Mouse (Mus musculus): ENCODE measurements around the gene Ccdc141. TPM values are rescaled to one million over a fixed set of nuclear protein-coding genes. Genes with fewer than 3 reads are reported as not detected.

Gene Ccdc141
- polyA plus RNA-seq, 1 experiment from 2014 or later = 234 TPM

GRCm38 (mm10) chr2:77183646-77184045 is 13.2 kb upstream of the Ccdc141 start:
- H3K4me3 ChIP-seq (ENCODE audit: low read depth, low read length) = no peak overlapping the region
- H3K4me1 ChIP-seq (ENCODE audit: control insufficient read depth, insufficient read depth, low read length) = peaks cover 20% of the 10 kb centered on the region
- peak overlapping the region; percentile 31 for H3K27ac ChIP-seq (ENCODE audit: low read depth, low read length)
- H3K36me3 ChIP-seq (ENCODE audit: control insufficient read depth, insufficient read depth, low read length) = no peaks in the 10 kb centered on the region; the same call in 1 of the 2 replicates
- H3K9ac ChIP-seq (ENCODE audit: low read depth, low read length) = no peak overlapping the region
- no peak for ATAC-seq (replicated peaks; ENCODE audit: insufficient number of reproducible peaks, low FRiP score, low TSS enrichment)
- 77% methylated on average over 2 of the region's 2 CpGs for WGBS (ENCODE audit: insufficient replicate concordance)
- no peak overlapping the region for H3K4me2 ChIP-seq
- no peaks in the 10 kb centered on the region for H3K27me3 ChIP-seq (ENCODE audit: control insufficient read depth, insufficient read depth, low read length)
- no peaks in the 10 kb centered on the region for H3K9me3 ChIP-seq (replicated peaks; ENCODE audit: control insufficient read depth, low read length)

GRCm38 (mm10) chr2:77182996-77183380 is 12.6 kb upstream of the Ccdc141 start:
- no peak overlapping the region for H3K9ac ChIP-seq (ENCODE audit: low read depth, low read length)
- no peaks in the 10 kb centered on the region; the same call in 1 of the 2 replicates for H3K36me3 ChIP-seq (ENCODE audit: control insufficient read depth, insufficient read depth, low read length)
- H3K4me3 ChIP-seq (ENCODE audit: low read depth, low read length) = no peak overlapping the region
- no peak for ATAC-seq (replicated peaks; ENCODE audit: insufficient number of reproducible peaks, low FRiP score, low TSS enrichment)
- H3K9me3 ChIP-seq (replicated peaks; ENCODE audit: control insufficient read depth, low read length) = no peaks in the 10 kb centered on the region
- H3K27ac ChIP-seq (ENCODE audit: low read depth, low read length) = peak overlapping the region; percentile 89
- peaks cover 20% of the 10 kb centered on the region for H3K4me1 ChIP-seq (ENCODE audit: control insufficient read depth, insufficient read depth, low read length)
- no peak overlapping the region for H3K4me2 ChIP-seq
- no peaks in the 10 kb centered on the region for H3K27me3 ChIP-seq (ENCODE audit: control insufficient read depth, insufficient read depth, low read length)
- 59% methylated on average over 6 of the region's 6 CpGs for WGBS (ENCODE audit: insufficient replicate concordance)

GRCm38 (mm10) chr2:77182271-77182995 is 12.0 kb upstream of the Ccdc141 start:
- H3K9ac ChIP-seq (ENCODE audit: low read depth, low read length) = 0 out of 2 replicates have a peak overlapping the region, but pooled peaks have one; percentile 4
- no peak overlapping the region for H3K4me2 ChIP-seq
- no peaks in the 10 kb centered on the region; the same call in 1 of the 2 replicates for H3K36me3 ChIP-seq (ENCODE audit: control insufficient read depth, insufficient read depth, low read length)
- no peak overlapping the region for H3K4me3 ChIP-seq (ENCODE audit: low read depth, low read length)
- peak overlapping the region; percentile 89 for H3K27ac ChIP-seq (ENCODE audit: low read depth, low read length)
- H3K27me3 ChIP-seq (ENCODE audit: control insufficient read depth, insufficient read depth, low read length) = no peaks in the 10 kb centered on the region
- H3K9me3 ChIP-seq (replicated peaks; ENCODE audit: control insufficient read depth, low read length) = no peaks in the 10 kb centered on the region
- H3K4me1 ChIP-seq (ENCODE audit: control insufficient read depth, insufficient read depth, low read length) = peaks cover 23% of the 10 kb centered on the region
- WGBS (ENCODE audit: insufficient replicate concordance) = 48% methylated on average over 4 of the region's 4 CpGs
- no peak for ATAC-seq (replicated peaks; ENCODE audit: insufficient number of reproducible peaks, low FRiP score, low TSS enrichment)

- Histone ChIP-seq H3K36me3 (ENCODE audit: control insufficient read depth, insufficient read depth, low read length) (no peaks in the 10 kb centered on the region), H3K9ac (ENCODE audit: low read depth, low read length) (no peak overlapping the region; the same call in 1 of the 2 replicates), H3K27ac (ENCODE audit: low read depth, low read length) (peak overlapping the region; percentile 88), H3K27me3 (ENCODE audit: control insufficient read depth, insufficient read depth, low read length) (no peaks in the 10 kb centered on the region), H3K9me3 (replicated peaks; ENCODE audit: control insufficient read depth, low read length) (no peaks in the 10 kb centered on the region), H3K4me3 (ENCODE audit: low read depth, low read length) (no peak overlapping the region), H3K4me1 (ENCODE audit: control insufficient read depth, insufficient read depth, low read length) (peaks cover 36% of the 10 kb centered on the region), H3K4me2 (peak overlapping the region; percentile 3; the same call in 1 of the 2 replicates)
- ATAC-seq (replicated peaks; ENCODE audit: insufficient number of reproducible peaks, low FRiP score, low TSS enrichment) = peak; percentile 82
- 40% methylated on average over 2 of the region's 2 CpGs for WGBS (ENCODE audit: insufficient replicate concordance)
These were observed 7.0 kb upstream of the Ccdc141 start for GRCm38 (mm10) chr2:77177472-77177871.

- H3K4me3 ChIP-seq (ENCODE audit: low read depth, low read length) = no peak overlapping the region
- no peaks in the 10 kb centered on the region for H3K9me3 ChIP-seq (replicated peaks; ENCODE audit: control insufficient read depth, low read length)
- H3K9ac ChIP-seq (ENCODE audit: low read depth, low read length) = peak overlapping the region; percentile 39
- ATAC-seq (replicated peaks; ENCODE audit: insufficient number of reproducible peaks, low FRiP score, low TSS enrichment) = peak; percentile 85
- peak overlapping the region; percentile 88 for H3K27ac ChIP-seq (ENCODE audit: low read depth, low read length)
- H3K4me2 ChIP-seq = peak overlapping the region; percentile 42
- no peaks in the 10 kb centered on the region for H3K36me3 ChIP-seq (ENCODE audit: control insufficient read depth, insufficient read depth, low read length)
- H3K4me1 ChIP-seq (ENCODE audit: control insufficient read depth, insufficient read depth, low read length) = peaks cover 42% of the 10 kb centered on the region
- no peaks in the 10 kb centered on the region for H3K27me3 ChIP-seq (ENCODE audit: control insufficient read depth, insufficient read depth, low read length)
- WGBS (ENCODE audit: insufficient replicate concordance) = 28% methylated on average over 10 of the region's 10 CpGs
These were observed 6.0 kb upstream of the Ccdc141 start for GRCm38 (mm10) chr2:77176413-77176812.

GRCm38 (mm10) chr2:77175411-77175810 is 5.0 kb upstream of the Ccdc141 start:
- no peak for ATAC-seq (replicated peaks; ENCODE audit: insufficient number of reproducible peaks, low FRiP score, low TSS enrichment)
- peaks cover 48% of the 10 kb centered on the region for H3K4me1 ChIP-seq (ENCODE audit: control insufficient read depth, insufficient read depth, low read length)
- H3K9ac ChIP-seq (ENCODE audit: low read depth, low read length) = no peak overlapping the region
- no peak overlapping the region for H3K4me3 ChIP-seq (ENCODE audit: low read depth, low read length)
- H3K27me3 ChIP-seq (ENCODE audit: control insufficient read depth, insufficient read depth, low read length) = no peaks in the 10 kb centered on the region
- no peak overlapping the region; the same call in 1 of the 2 replicates for H3K27ac ChIP-seq (ENCODE audit: low read depth, low read length)
- WGBS (ENCODE audit: insufficient replicate concordance) = 53% methylated on average over 7 of the region's 7 CpGs
- no peaks in the 10 kb centered on the region for H3K9me3 ChIP-seq (replicated peaks; ENCODE audit: control insufficient read depth, low read length)
- no peak overlapping the region for H3K4me2 ChIP-seq
- no peaks in the 10 kb centered on the region for H3K36me3 ChIP-seq (ENCODE audit: control insufficient read depth, insufficient read depth, low read length)

GRCm38 (mm10) chr2:77174313-77174712 is 3.9 kb upstream of the Ccdc141 start:
- peak overlapping the region; percentile 1 for H3K27ac ChIP-seq (ENCODE audit: low read depth, low read length)
- H3K4me3 ChIP-seq (ENCODE audit: low read depth, low read length) = no peak overlapping the region
- 75% methylated on average over 2 of the region's 2 CpGs for WGBS (ENCODE audit: insufficient replicate concordance)
- H3K27me3 ChIP-seq (ENCODE audit: control insufficient read depth, insufficient read depth, low read length) = no peaks in the 10 kb centered on the region
- no peaks in the 10 kb centered on the region for H3K36me3 ChIP-seq (ENCODE audit: control insufficient read depth, insufficient read depth, low read length)
- no peak for ATAC-seq (replicated peaks; ENCODE audit: insufficient number of reproducible peaks, low FRiP score, low TSS enrichment)
- peaks cover 48% of the 10 kb centered on the region for H3K4me1 ChIP-seq (ENCODE audit: control insufficient read depth, insufficient read depth, low read length)
- H3K9ac ChIP-seq (ENCODE audit: low read depth, low read length) = no peak overlapping the region
- H3K9me3 ChIP-seq (replicated peaks; ENCODE audit: control insufficient read depth, low read length) = no peaks in the 10 kb centered on the region
- H3K4me2 ChIP-seq = no peak overlapping the region

GRCm38 (mm10) chr2:77173821-77174220 is 3.4 kb upstream of the Ccdc141 start:
- no peaks in the 10 kb centered on the region for H3K27me3 ChIP-seq (ENCODE audit: control insufficient read depth, insufficient read depth, low read length)
- ATAC-seq (replicated peaks; ENCODE audit: insufficient number of reproducible peaks, low FRiP score, low TSS enrichment) = no peak
- peaks cover 48% of the 10 kb centered on the region for H3K4me1 ChIP-seq (ENCODE audit: control insufficient read depth, insufficient read depth, low read length)
- no peaks in the 10 kb centered on the region for H3K36me3 ChIP-seq (ENCODE audit: control insufficient read depth, insufficient read depth, low read length)
- H3K4me2 ChIP-seq = no peak overlapping the region
- no peak overlapping the region for H3K4me3 ChIP-seq (ENCODE audit: low read depth, low read length)
- H3K9ac ChIP-seq (ENCODE audit: low read depth, low read length) = no peak overlapping the region
- 76% methylated on average over 6 of the region's 6 CpGs for WGBS (ENCODE audit: insufficient replicate concordance)
- no peaks in the 10 kb centered on the region for H3K9me3 ChIP-seq (replicated peaks; ENCODE audit: control insufficient read depth, low read length)
- peak overlapping the region; percentile 1 for H3K27ac ChIP-seq (ENCODE audit: low read depth, low read length)

- 43% methylated on average over 6 of the region's 6 CpGs for WGBS (ENCODE audit: insufficient replicate concordance)
- Histone ChIP-seq H3K27ac (ENCODE audit: low read depth, low read length) (0 out of 2 replicates have a peak overlapping the region, but pooled peaks have one; percentile 23), H3K4me3 (ENCODE audit: low read depth, low read length) (no peak overlapping the region), H3K36me3 (ENCODE audit: control insufficient read depth, insufficient read depth, low read length) (no peaks in the 10 kb centered on the region; the same call in 1 of the 2 replicates), H3K27me3 (ENCODE audit: control insufficient read depth, insufficient read depth, low read length) (no peaks in the 10 kb centered on the region), H3K4me2 (peak overlapping the region; percentile 23; the same call in 1 of the 2 replicates), H3K9ac (ENCODE audit: low read depth, low read length) (no peak overlapping the region), H3K9me3 (replicated peaks; ENCODE audit: control insufficient read depth, low read length) (no peaks in the 10 kb centered on the region), H3K4me1 (ENCODE audit: control insufficient read depth, insufficient read depth, low read length) (peaks cover 48% of the 10 kb centered on the region)
- ATAC-seq (replicated peaks; ENCODE audit: insufficient number of reproducible peaks, low FRiP score, low TSS enrichment) = no peak
These were observed 2.9 kb upstream of the Ccdc141 start for GRCm38 (mm10) chr2:77173366-77173765.

All from heart, embryonic 11.5 days (tissue).